Mouse (Mus musculus): Measurements from ENCODE around the gene Parp1. TPM values are rescaled to one million over a fixed set of nuclear protein-coding genes. Genes with fewer than 3 reads are reported as not detected.

The Parp1 gene
- polyA plus RNA-seq, 1 experiment, result 64.4 TPM

- H3ac ChIP-seq (ENCODE audit: control insufficient read depth, insufficient read length, low read depth), result no peak overlapping the region
- H3K27me3 ChIP-seq (ENCODE audit: control insufficient read depth, insufficient read depth, insufficient read length), result peaks cover 23% of the 10 kb centered on the region
- no peaks in the 10 kb centered on the region for H3K79me3 ChIP-seq (ENCODE audit: low read depth)
- H3K4me3 ChIP-seq (ENCODE audit: insufficient read depth, poor library complexity, severe bottlenecking), result no peak overlapping the region
- no peaks in the 10 kb centered on the region for H3K79me2 ChIP-seq (ENCODE audit: control insufficient read depth, insufficient read depth)
- no peak for TF ChIP-seq CEBPB (IDR thresholded peaks at IDR 0.05; ENCODE audit: low read depth)
- no peak for TF ChIP-seq MYOD1 (IDR thresholded peaks at IDR 0.05; ENCODE audit: control insufficient read depth, insufficient read length, low read depth)
- H3K36me3 ChIP-seq (ENCODE audit: control insufficient read depth, insufficient read depth), result no peaks in the 10 kb centered on the region
These were observed 26.6 kb upstream of the Parp1 start for GRCm38 (mm10) chr1:180541883-180542711.

DNA sequence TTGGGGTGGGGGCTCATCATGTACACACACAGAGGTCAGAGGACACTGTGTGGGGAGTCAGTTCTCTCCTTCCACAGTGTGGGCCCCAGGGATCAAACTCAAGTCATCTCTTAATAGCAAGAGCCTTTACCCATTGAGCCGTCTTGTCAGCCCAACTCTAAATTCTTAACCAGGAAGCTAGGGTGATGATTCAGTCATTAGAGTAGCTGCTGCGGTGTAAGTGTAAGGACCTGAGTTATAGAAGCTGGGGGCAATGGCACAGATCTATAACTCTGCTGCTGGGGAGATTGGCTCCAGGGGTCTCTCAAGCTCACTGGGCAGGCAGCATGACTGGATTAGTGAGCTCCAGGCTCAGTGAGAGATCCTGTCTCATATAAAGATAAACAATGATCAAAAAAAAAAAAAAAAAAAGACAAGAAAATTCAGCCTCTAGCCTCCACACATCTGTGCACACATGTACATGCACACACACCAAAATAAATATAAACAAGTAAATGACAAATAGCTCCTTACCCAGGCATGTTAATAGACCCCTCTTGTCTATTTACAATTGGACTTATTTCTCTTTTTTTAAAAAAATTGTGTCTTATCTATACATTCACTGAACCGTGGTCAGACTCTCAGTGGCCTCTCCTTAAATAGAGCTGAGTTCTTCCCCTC, 25.9 kb upstream of the Parp1 start:
- no peaks in the 10 kb centered on the region for H3K79me3 ChIP-seq (ENCODE audit: low read depth)
- H3K4me3 ChIP-seq (ENCODE audit: insufficient read depth, poor library complexity, severe bottlenecking), result no peak overlapping the region
- no peaks in the 10 kb centered on the region for H3K79me2 ChIP-seq (ENCODE audit: control insufficient read depth, insufficient read depth)
- H3K27me3 ChIP-seq (ENCODE audit: control insufficient read depth, insufficient read depth, insufficient read length), result peaks cover 25% of the 10 kb centered on the region
- no peaks in the 10 kb centered on the region for H3K36me3 ChIP-seq (ENCODE audit: control insufficient read depth, insufficient read depth)
- TF ChIP-seq USF1 (IDR thresholded peaks at IDR 0.05; ENCODE audit: low read depth) (no peak), MYOD1 (IDR thresholded peaks at IDR 0.05; ENCODE audit: control insufficient read depth, insufficient read length, low read depth) (no peak), FOSL1 (IDR thresholded peaks at IDR 0.05; ENCODE audit: insufficient read depth, low read length, poor library complexity, severe bottlenecking) (no peak), MYOG (IDR thresholded peaks at IDR 0.05; ENCODE audit: control insufficient read depth, extremely low read depth, insufficient read length) (no peak), MAX (IDR thresholded peaks at IDR 0.05) (no peak), CTCF (IDR thresholded peaks at IDR 0.05; ENCODE audit: control insufficient read depth, insufficient read depth, insufficient read length) (no peak), CEBPB (IDR thresholded peaks at IDR 0.05; ENCODE audit: low read depth) (no peak)
- no peak overlapping the region for H3ac ChIP-seq (ENCODE audit: control insufficient read depth, insufficient read length, low read depth)

GRCm38 (mm10) chr1:180545918-180546545, 22.7 kb upstream of the Parp1 start:
- H3K36me3 ChIP-seq (ENCODE audit: control insufficient read depth, insufficient read depth), result no peaks in the 10 kb centered on the region
- TF ChIP-seq MAX (IDR thresholded peaks at IDR 0.05) (no peak), USF1 (IDR thresholded peaks at IDR 0.05; ENCODE audit: low read depth) (no peak), FOSL1 (IDR thresholded peaks at IDR 0.05; ENCODE audit: insufficient read depth, low read length, poor library complexity, severe bottlenecking) (no peak), CEBPB (IDR thresholded peaks at IDR 0.05; ENCODE audit: low read depth) (no peak), CTCF (IDR thresholded peaks at IDR 0.05; ENCODE audit: control insufficient read depth, insufficient read depth, insufficient read length) (no peak), MYOD1 (IDR thresholded peaks at IDR 0.05; ENCODE audit: control insufficient read depth, insufficient read length, low read depth) (no peak), MYOG (IDR thresholded peaks at IDR 0.05; ENCODE audit: control insufficient read depth, extremely low read depth, insufficient read length) (no peak)

DNA sequence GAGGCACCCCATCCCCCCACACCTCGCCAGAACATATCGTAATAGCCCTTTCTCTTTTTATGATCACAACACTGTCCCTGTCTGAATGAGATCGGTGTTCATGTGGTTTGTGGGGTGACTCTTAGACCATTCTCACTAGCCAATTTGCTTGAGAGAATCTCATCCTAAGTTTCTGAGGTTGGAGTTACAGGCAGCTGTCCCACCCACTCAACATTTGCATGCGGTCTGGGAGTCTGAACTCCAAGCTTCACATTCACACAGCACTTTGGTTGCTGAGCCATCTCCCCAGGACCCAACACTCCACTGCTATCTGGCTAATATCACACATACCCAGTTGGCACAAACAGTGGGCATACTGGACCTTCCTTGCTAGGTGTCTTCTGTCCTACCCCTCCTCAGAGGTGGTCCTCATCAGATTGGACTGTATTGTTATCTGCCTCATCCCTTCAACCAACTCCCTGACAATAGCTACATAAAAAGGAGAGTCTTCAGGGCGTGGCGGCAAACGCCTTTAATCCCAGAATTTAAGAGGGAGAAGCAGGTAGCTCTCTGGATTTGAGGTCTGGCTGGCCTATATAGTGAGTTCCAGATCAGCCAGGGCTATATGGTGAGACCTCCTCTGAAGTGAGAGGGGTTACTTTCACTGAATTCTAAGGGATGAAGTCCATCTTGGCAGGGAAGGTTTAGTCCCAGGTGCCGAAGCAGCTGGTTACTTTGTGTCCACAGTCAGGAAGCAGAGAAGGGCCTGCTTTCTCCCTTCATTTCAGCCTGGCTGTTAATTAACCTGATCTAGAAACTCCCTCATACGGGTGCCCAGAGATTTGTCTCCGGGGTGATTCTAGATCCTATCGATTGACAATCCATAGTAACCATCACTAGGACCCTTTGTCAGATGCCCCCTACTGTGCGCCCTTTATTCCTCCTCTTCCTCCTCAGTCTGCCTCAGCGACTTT, 21.6 kb upstream of the Parp1 start:
- peaks cover 18% of the 10 kb centered on the region for H3K27me3 ChIP-seq (ENCODE audit: control insufficient read depth, insufficient read depth, insufficient read length)
- no peaks in the 10 kb centered on the region for H3K79me2 ChIP-seq (ENCODE audit: control insufficient read depth, insufficient read depth)
- H3K4me3 ChIP-seq (ENCODE audit: insufficient read depth, poor library complexity, severe bottlenecking), result no peak overlapping the region
- no peaks in the 10 kb centered on the region for H3K79me3 ChIP-seq (ENCODE audit: low read depth)
- H3ac ChIP-seq (ENCODE audit: control insufficient read depth, insufficient read length, low read depth), result no peak overlapping the region
- TF ChIP-seq CEBPB (IDR thresholded peaks at IDR 0.05; ENCODE audit: low read depth) (no peak), FOSL1 (IDR thresholded peaks at IDR 0.05; ENCODE audit: insufficient read depth, low read length, poor library complexity, severe bottlenecking) (no peak), CTCF (IDR thresholded peaks at IDR 0.05; ENCODE audit: control insufficient read depth, insufficient read depth, insufficient read length) (no peak), MYOG (IDR thresholded peaks at IDR 0.05; ENCODE audit: control insufficient read depth, extremely low read depth, insufficient read length) (no peak), MYOD1 (IDR thresholded peaks at IDR 0.05; ENCODE audit: control insufficient read depth, insufficient read length, low read depth) (no peak), MAX (IDR thresholded peaks at IDR 0.05) (no peak), USF1 (IDR thresholded peaks at IDR 0.05; ENCODE audit: low read depth) (no peak)
- no peaks in the 10 kb centered on the region for H3K36me3 ChIP-seq (ENCODE audit: control insufficient read depth, insufficient read depth)

More at GRCm38 (mm10) chr1:180545918-180546545, 22.7 kb upstream of the Parp1 start:
- no peak overlapping the region for H3K4me3 ChIP-seq (ENCODE audit: insufficient read depth, poor library complexity, severe bottlenecking)
- H3K27me3 ChIP-seq (ENCODE audit: control insufficient read depth, insufficient read depth, insufficient read length), result peaks cover 27% of the 10 kb centered on the region
- no peaks in the 10 kb centered on the region for H3K79me3 ChIP-seq (ENCODE audit: low read depth)
- H3ac ChIP-seq (ENCODE audit: control insufficient read depth, insufficient read length, low read depth), result no peak overlapping the region
- H3K79me2 ChIP-seq (ENCODE audit: control insufficient read depth, insufficient read depth), result no peaks in the 10 kb centered on the region

Measured in C2C12 (cell line).